Mouse (Mus musculus): ENCODE results near the gene Ssh3. TPM values are rescaled to one million over a fixed set of nuclear protein-coding genes. Genes with fewer than 3 reads are reported as not detected.

Ssh3 gene
- total and polyA plus RNA-seq, 2 experiments from 2014 or later: 18.9 to 69.6 TPM

GRCm38 (mm10) chr19:4305491-4306189 lies 36.7 kb upstream of the Ssh3 start:
- under 1% methylated on average over 47 of the region's 68 CpGs for WGBS
- Histone ChIP-seq H3K4me3 (ENCODE audit: low read length) (peak overlapping the region; percentile 92), H3K4me2 (ENCODE audit: low read depth, low read length) (peak overlapping the region; percentile 77), H3K36me3 (ENCODE audit: insufficient read depth, low read length) (no peaks in the 10 kb centered on the region), H3K9ac (replicated peaks; ENCODE audit: low read length) (peak overlapping the region; percentile 97), H3K4me1 (ENCODE audit: insufficient read depth, low read length) (peaks cover 45% of the 10 kb centered on the region), H3K27ac (peak overlapping the region; percentile 92), H3K9me3 (ENCODE audit: low read length) (no peaks in the 10 kb centered on the region), H3K27me3 (ENCODE audit: insufficient read depth, low read length) (no peaks in the 10 kb centered on the region)
- DNase-seq (ENCODE audit: low spot score) (peak; percentile 73), ATAC-seq (peak; percentile 66)
- TF ChIP-seq CTCF (IDR thresholded peaks at IDR 0.05; ENCODE audit: low read depth): no peak

- Histone ChIP-seq H3K27me3 (ENCODE audit: insufficient read depth, low read length) (no peaks in the 10 kb centered on the region), H3K36me3 (ENCODE audit: insufficient read depth, low read length) (no peaks in the 10 kb centered on the region), H3K9ac (replicated peaks; ENCODE audit: low read length) (peak overlapping the region; percentile 97), H3K4me3 (ENCODE audit: low read length) (peak overlapping the region; percentile 92), H3K4me2 (ENCODE audit: low read depth, low read length) (peak overlapping the region; percentile 77), H3K27ac (peak overlapping the region; percentile 92; the same call in 1 of the 2 replicates), H3K4me1 (ENCODE audit: insufficient read depth, low read length) (peaks cover 52% of the 10 kb centered on the region), H3K9me3 (ENCODE audit: low read length) (no peaks in the 10 kb centered on the region)
- ATAC-seq (no peak), DNase-seq (ENCODE audit: low spot score) (no peak)
- TF ChIP-seq CTCF (IDR thresholded peaks at IDR 0.05; ENCODE audit: low read depth): no peak
- WGBS: 54% methylated on average over 4 of the region's 4 CpGs
These were observed 35.9 kb upstream of the Ssh3 start for GRCm38 (mm10) chr19:4304871-4305321.

- H3K9ac ChIP-seq (replicated peaks; ENCODE audit: low read length): peak overlapping the region; percentile 97; the same call in 1 of the 2 replicates
- no peak for ATAC-seq
These were observed 35.4 kb upstream of the Ssh3 start for GRCm38 (mm10) chr19:4304251-4304821.

GRCm38 (mm10) chr19:4303640-4303995 lies 34.6 kb upstream of the Ssh3 start:
- peak overlapping the region; percentile 42; the same call in 1 of the 2 replicates for H3K27ac ChIP-seq
- no peak for ATAC-seq
- peaks cover 55% of the 10 kb centered on the region for H3K4me1 ChIP-seq (ENCODE audit: insufficient read depth, low read length)
- H3K9me3 ChIP-seq (ENCODE audit: low read length): no peaks in the 10 kb centered on the region
- H3K27me3 ChIP-seq (ENCODE audit: insufficient read depth, low read length): no peaks in the 10 kb centered on the region
- WGBS: 87% methylated on average over 5 of the region's 5 CpGs
- TF ChIP-seq CTCF (IDR thresholded peaks at IDR 0.05; ENCODE audit: low read depth): no peak
- no peaks in the 10 kb centered on the region for H3K36me3 ChIP-seq (ENCODE audit: insufficient read depth, low read length)
- DNase-seq (ENCODE audit: low spot score): no peak
- H3K4me3 ChIP-seq (ENCODE audit: low read length): no peak overlapping the region
- no peak overlapping the region for H3K9ac ChIP-seq (replicated peaks; ENCODE audit: low read length)
- peak overlapping the region; percentile 41; the same call in 1 of the 2 replicates for H3K4me2 ChIP-seq (ENCODE audit: low read depth, low read length)

More at GRCm38 (mm10) chr19:4304251-4304821, 35.4 kb upstream of the Ssh3 start:
- H3K4me2 ChIP-seq (ENCODE audit: low read depth, low read length): peak overlapping the region; percentile 77
- H3K27ac ChIP-seq: peak overlapping the region; percentile 92; the same call in 1 of the 2 replicates
- H3K36me3 ChIP-seq (ENCODE audit: insufficient read depth, low read length): no peaks in the 10 kb centered on the region
- WGBS: 66% methylated on average over 5 of the region's 5 CpGs
- no peaks in the 10 kb centered on the region for H3K9me3 ChIP-seq (ENCODE audit: low read length)
- DNase-seq (ENCODE audit: low spot score): no peak
- peak overlapping the region; percentile 92 for H3K4me3 ChIP-seq (ENCODE audit: low read length)
- H3K27me3 ChIP-seq (ENCODE audit: insufficient read depth, low read length): no peaks in the 10 kb centered on the region
- H3K4me1 ChIP-seq (ENCODE audit: insufficient read depth, low read length): peaks cover 55% of the 10 kb centered on the region
- 0 out of 2 replicates have a peak, but pooled peaks have one; percentile 9 for TF ChIP-seq CTCF (IDR thresholded peaks at IDR 0.05; ENCODE audit: low read depth)

- Histone ChIP-seq H3K4me2 (ENCODE audit: low read depth, low read length) (peak overlapping the region; percentile 41), H3K9ac (replicated peaks; ENCODE audit: low read length) (0 out of 2 replicates have a peak overlapping the region, but pooled peaks have one; percentile 19), H3K27me3 (ENCODE audit: insufficient read depth, low read length) (no peaks in the 10 kb centered on the region), H3K4me1 (ENCODE audit: insufficient read depth, low read length) (peaks cover 55% of the 10 kb centered on the region), H3K36me3 (ENCODE audit: insufficient read depth, low read length) (no peaks in the 10 kb centered on the region), H3K4me3 (ENCODE audit: low read length) (no peak overlapping the region), H3K27ac (peak overlapping the region; percentile 42), H3K9me3 (ENCODE audit: low read length) (no peaks in the 10 kb centered on the region)
- no peak for ATAC-seq
- DNase-seq (ENCODE audit: low spot score): peak; percentile 84
- 42% methylated on average over 7 of the region's 7 CpGs for WGBS
- TF ChIP-seq CTCF (IDR thresholded peaks at IDR 0.05; ENCODE audit: low read depth): no peak
These were observed 34.1 kb upstream of the Ssh3 start for GRCm38 (mm10) chr19:4302936-4303639.

- peak overlapping the region; percentile 0; the same call in 1 of the 2 replicates for H3K4me3 ChIP-seq (ENCODE audit: low read length)
- H3K27me3 ChIP-seq (ENCODE audit: insufficient read depth, low read length): no peaks in the 10 kb centered on the region
- peak overlapping the region; percentile 37 for H3K9ac ChIP-seq (replicated peaks; ENCODE audit: low read length)
- H3K27ac ChIP-seq: peak overlapping the region; percentile 42
- H3K9me3 ChIP-seq (ENCODE audit: low read length): no peaks in the 10 kb centered on the region
- DNase-seq (ENCODE audit: low spot score) (peak; percentile 51), ATAC-seq (no peak)
- peak overlapping the region; percentile 41 for H3K4me2 ChIP-seq (ENCODE audit: low read depth, low read length)
- H3K36me3 ChIP-seq (ENCODE audit: insufficient read depth, low read length): no peaks in the 10 kb centered on the region
- TF ChIP-seq CTCF (IDR thresholded peaks at IDR 0.05; ENCODE audit: low read depth): no peak
- 23% methylated on average over 21 of the region's 21 CpGs for WGBS
- peaks cover 53% of the 10 kb centered on the region for H3K4me1 ChIP-seq (ENCODE audit: insufficient read depth, low read length)
These were observed 33.0 kb upstream of the Ssh3 start for GRCm38 (mm10) chr19:4301735-4302651.

Measured in hindbrain, postnatal 0 days (tissue).